Mouse (Mus musculus) embryonic fibroblast, embryonic 13.5 days (primary cell): ENCODE results near the gene Gm8020.
"Not testable (repeated sequence)": the region's sequence is repeated elsewhere in the genome, so short reads cannot be mapped to it uniquely, and the experiment has no call there.

ENCODE experiments used
- CTCF ChIP-seq: IDR thresholded peaks from 2 replicates; pipeline ENCODE4 v1.5.1; 2011; ENCODE audit warnings: mild to moderate bottlenecking, control low read depth, low read length, moderate library complexity, borderline replicate concordance; ENCODE audit not compliant: insufficient read depth
- POLR2A ChIP-seq: IDR thresholded peaks from 2 replicates; pipeline ENCODE4 v1.6.1; 2011; ENCODE audit warnings: low read depth, mild to moderate bottlenecking, control low read depth, low read length, moderate library complexity

DNA sequence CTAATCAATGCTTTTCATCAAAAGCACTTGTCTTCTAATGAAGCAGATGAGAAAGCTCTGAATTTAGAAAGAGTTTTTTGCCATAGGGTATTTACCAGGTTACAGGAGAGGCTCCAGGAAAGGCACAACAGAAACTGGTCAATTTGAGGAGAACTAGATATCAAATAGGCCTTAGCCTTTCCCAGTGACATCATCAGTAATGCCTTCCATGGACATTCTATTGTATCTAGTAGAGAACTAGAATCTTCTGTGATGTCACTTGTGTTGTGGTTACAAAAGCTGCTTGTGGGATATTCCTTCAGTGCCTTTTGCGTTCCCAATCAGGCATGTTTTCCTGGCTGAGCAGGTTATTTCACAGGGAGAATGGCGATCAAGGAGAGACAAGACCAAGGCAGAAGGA lies 38.6 kb downstream of the Gm8020 start, which contains the start of gene Gm8011:
- TF ChIP-seq CTCF, POLR2A: not testable (repeated sequence)
